Mouse (Mus musculus): ENCODE results near the gene Dusp5.

The Dusp5 gene

DNA sequence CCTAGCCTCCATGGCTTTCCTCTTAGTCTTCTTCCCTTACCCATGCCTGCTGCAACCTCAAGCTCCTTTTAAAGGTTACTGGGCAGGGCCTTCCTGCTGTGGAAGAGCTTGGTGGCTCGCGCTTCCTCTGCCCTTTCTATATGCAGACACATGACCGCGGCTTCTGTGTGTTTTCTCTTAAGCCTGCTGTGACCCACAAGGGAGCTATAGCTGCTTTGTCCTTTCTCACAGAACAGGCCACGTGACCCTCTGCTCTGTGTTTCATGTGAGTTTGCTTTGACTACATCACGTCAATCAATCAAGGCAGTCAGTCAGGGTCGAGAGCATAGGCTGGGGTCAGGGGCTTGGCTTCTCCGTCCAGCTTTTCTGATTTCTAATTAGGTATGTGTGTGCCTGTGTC, 18.7 kb downstream of the Dusp5 start:
- DNase-seq = no peak

DNA sequence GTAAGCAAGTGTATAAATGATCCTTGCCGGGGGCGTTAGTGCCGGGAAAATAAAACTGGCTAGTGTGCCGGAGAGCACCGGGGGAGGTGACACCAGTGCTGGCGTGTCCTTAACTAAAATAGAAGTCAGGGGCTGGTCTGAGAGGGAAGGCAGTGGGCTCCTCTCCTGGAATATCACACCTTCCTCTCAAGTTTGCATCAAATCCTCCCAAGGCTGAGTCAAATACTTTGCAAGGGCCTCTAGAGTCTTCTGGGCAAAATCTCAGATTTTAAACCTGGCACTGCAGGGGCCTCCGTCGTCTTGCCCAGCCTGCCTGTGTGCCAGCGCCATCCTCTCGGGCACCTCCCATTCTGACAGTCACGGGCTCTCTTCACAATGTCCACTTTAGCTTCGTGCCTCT, 22.1 kb downstream of the Dusp5 start:
- DNase-seq = no peak

DNA sequence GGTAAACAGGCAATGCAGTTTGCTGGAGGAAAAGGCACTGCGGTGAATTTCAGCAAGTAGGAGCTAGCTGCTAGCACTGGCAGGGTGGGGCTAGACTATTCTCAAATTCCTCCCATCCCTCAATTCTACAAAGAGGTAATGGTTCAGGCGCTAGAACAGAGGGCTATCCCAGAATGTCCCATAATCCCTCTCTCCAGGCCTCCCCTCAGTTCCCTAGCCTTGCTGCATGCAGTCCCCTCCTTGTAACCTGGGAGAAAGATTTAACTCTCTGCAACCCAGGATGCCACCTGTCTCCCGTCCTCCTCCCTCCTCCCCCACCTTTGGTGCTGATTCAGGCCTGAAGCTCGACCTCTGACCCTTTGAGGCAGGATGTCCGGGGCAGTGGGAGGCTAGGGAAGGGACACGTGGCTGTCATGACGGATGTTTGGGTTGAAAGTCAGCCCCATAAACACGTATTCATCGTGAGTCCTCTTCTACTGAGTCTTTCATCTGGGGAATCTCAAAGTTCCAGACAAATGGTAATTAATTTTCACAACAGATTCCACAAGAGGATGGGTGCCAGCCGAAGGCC, 23.4 kb downstream of the Dusp5 start:
- DNase-seq = peak; percentile 16

DNA sequence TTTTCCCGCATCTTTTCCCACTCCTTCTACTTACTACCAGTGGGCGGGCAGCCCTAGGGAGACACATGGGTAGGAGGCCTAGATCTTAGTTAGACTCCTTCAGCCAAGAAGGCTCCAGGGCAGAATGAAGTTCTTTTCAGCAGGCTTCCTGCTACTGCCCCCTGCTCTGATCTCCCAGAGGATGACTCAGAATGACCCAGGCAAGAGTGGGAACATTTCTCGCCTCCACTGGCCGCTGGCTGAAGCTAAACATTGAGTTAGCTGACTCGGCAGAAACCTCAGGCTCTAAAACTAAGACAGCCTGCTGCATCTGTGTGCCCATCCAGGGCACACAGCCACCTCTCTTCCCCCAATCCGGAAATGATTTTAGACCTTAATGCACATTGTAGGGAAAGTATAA, 23.9 kb downstream of the Dusp5 start:
- peak; percentile 41 for DNase-seq

DNA sequence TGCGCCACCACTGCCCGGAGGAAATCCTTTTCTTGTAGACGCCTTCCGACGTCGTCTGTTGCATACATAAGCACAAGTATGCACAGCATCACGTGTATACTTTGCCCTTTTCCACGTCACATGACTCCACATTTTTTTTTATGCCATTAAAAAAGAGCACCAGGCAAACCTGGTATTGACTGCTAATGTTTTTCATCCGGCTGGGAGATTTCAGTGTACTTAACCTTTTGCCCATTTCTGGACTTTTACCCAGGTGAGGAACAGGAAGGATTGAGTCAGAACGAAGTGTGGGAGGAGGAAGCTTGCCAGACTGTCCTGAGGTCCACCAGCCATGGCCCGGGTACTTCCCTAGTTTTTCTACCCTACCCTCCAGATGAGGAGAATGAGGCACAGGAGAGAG, 25.5 kb downstream of the Dusp5 start:
- peak; percentile 51 for DNase-seq

DNA sequence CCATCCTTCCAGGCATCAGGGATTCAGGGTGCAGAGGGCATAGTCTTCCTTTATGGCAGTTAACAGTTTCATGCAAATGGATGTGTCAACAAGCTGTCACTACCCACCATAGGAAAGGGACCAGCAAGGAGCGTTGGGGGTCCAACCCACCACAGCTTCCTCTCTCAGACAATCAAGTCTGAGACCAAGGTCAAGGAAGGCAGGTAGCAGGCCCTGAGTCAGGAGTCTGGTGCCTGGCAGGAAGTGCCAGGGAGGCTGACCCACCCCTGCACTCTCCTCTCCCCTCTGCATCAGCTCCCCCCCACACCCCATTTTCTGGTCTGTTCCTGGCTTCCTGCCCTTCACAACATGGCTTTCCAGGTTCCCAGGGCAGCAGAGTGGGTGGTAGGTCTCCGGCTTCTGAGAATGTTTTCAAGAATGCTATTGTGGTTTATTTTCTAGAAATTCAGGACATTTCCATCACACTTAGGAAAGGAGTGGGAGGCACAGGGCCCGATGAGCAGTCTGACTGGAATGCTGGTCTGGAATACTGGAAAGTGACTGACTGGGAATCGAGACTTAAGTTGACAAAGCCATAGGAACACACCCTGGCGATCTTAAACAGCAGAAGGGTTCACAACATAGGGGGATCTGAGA, 26.2 kb downstream of the Dusp5 start:
- DNase-seq = no peak

DNA sequence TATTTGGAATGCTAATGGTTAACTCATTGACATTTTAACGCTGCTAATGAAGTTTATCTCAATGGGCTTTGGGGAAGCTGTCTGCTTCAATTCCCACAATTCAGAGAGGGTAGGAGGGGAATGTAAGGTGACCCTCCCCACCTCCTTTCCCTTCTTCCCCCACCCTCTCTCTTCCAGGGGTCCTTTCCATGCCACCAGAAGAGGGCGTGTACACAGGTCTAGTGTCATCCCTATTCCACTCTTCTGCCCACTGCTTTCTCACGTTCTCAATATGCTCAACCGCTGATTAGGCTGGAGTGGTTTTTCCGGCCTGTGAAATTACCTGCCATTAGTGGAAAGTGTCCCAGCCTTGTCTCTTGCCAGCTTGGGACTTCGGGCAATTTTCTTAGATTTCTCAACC, 27.9 kb downstream of the Dusp5 start:
- DNase-seq = no peak

DNA sequence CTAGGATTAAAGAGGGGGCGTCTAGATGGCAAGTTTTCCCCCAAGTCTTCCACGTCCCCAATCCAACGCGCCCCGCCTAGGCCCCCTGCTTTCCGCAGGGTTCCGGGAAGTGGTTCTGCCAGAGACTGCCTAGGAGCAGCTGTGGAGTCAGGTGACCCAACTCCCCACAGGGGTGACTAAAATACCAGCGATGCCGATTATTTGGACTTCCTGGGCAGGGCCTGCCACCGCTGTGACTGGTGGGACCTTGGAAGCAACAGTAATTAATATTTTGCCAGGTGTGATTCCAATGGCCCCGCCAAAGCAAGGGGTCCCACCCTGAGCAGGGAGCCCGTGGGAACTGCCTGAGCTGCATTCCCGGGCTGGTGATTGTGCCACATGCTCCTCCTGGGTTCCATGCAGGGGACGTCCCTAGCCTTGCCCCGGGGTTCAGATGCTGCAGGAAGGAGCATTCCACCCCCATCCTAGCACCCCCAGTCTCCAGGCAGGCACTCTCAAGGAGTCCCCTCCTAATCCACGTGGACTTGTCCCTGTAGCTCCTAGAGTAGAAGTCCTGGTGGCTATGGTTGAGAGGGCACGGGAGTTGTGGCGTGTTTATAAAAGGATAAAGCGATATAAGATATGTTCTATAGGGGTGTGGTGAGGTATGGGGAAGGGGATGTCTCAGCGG, 28.5 kb downstream of the Dusp5 start:
- peak; percentile 32 for DNase-seq

DNA sequence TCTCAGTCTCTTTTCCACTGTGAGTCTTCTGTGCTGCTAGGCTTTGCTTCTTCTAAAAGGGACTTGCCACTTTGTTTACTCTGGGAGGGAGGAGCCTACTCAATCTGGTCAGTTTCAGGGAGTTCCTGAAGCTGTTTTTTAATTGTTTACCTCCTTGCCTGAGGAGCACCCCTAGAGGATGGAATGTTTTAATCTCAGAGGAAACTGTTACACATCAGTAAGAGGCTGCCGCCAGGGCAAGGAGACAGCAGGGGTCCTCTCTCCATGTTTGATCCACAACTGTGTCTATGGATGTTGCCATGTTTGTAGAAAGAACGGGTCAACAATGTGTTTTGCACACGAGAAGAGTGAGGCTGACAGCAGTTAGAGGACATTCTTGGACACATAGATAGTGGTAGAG, 31.5 kb downstream of the Dusp5 start:
- no peak for DNase-seq

DNA sequence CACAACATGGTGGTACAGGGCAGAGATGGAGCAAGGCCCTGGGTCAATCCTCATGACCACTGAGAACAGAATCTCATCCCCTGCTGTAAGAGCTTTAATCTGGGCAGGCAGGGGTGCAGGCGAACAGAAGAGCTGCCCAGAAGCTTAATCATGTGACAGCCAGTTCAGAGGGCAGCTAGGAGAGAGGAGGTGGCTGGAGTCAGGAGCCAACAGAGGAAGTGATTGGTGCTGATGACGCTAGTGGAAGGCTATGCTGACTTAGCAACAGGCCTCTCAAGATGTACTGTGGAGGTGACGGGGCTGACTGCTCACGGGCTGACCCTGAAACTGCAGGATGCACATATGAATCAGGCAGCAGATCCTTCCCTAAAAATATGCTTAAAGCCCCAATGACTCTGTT, 35.3 kb downstream of the Dusp5 start:
- peak; percentile 57 for DNase-seq

DNA sequence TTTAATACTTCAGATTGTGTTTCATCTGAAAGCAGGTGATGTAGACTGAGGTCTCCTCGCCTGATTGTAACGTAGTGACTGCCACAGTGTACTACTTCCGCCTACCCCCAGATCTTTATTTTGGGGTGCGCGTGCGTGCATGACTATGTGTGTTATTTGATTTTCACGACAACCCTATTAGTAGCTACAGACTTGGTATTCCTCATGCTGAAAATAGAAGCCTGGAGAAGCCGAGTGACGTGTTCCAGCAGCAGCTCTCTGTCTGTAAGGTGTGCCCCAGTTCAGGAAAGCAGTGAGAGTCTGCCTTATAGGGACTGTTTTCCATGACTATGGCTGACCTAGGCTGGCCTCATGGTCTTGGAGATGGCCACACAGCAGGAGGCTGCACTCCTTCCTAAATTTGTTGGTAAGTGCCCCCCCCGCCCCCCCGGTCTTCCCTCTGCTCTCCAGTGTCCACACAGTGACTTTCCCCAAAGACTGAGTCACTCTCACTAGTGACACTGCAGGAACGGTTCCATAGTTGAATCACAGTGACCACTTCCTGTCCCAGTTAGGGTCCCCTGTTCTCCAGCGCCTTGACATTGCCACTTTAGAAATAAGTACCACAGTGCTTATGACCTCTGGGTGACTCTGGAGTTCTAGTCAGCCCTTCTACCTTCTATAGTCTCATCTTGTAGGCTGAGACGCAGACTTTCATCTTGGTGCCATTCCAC, 36.8 kb downstream of the Dusp5 start:
- DNase-seq = no peak

DNA sequence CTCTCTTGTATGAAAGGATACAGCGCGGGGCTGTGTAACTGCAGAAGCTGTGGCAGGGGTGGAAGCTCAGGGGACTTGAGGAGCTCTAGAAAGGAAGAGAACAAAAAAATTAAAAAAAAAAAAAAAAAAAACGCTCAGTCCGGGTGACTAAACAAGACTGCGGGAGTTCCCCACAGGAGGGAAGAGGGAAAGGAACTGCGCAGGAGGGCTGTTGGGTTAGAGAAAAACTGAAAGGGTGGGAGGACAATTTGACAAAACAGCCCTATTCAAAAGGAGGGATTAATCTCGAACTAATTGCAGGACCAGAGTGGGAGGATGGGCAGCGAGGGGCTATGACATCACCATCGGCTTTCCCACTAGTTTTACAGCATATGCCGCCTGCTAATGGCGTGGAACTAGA, 39.0 kb downstream of the Dusp5 start:
- DNase-seq = no peak

DNA sequence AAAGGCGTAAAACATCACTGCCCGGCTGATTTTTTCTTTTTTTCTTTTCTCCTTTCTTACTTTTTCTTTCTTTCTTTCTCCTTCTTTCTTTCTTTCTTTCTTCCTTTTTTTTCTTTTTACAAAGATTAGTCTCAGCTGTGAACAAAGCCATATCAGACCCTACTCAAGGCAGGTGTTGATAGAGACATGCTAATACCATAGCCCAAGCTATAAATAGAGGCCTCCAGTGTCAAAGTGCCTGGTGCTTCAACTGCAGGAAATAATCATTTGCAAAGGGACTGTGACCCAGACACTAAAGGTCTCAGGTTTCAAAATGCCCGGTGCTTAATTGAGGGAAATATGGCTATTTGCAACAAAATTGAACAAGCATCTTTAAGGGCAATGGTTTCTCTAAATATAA, 39.6 kb downstream of the Dusp5 start:
- DNase-seq = no peak

DNA sequence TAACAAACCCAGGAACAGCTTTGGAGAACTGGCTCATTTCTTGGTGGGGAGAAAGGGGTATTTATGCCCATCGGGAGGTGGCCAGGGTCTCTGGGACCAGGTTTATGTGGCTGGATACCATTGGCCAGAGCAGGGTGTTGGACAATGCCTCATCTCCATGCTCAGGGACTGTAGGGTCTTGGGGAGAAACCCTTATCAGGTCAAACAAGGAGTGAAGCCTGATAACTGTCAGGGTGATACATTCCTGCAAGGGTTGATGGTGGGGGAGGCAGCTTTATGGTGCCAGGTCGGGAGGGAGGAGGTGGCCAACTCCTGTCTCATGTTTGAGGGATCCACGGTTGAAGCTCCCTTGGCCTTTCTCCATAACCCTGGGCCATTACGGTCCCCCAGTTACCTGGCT, 42.1 kb downstream of the Dusp5 start:
- no peak for DNase-seq

DNA sequence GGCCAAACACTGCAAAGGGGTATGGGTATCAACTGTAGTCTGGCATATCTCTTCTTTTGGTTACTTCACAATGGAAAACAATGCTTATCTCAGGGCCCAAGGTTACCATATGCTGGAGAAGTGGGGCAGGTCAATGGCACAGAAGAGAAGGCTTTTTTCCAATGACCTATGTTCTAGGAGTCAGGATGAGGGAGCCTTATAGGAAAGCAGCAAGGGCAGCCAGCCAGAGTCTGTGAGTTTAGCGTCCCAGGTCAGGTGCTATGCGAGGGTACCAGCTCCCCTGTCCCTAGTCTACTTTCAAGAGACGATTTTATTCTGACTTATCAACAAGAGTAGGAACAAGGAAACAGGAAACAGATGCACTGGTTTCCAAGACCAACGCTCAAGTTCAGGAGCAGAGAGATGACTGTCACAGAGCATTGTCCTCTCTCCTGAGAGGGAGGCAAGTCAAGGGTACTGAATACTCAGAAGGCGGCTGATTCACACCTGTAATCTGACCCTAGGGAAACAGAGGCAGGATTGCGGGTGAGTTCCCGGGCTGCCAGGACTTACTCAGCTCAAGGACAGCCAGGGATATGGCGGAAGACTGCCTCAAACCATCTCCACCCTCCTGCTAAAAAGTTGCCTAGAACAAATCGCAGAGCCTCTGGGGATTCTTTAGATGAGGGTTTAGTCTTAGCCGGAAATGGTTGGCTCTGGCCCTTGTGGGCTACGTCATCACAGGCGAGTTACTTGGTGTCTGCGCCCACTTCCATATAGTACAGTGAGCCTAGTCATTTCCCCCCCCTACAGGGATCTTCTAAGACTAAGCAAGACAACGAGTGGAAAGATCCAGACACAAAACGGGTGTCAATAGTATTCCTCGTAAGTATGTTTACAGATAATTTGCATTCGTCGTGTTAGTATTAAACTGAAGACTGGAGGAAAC, 42.9 kb downstream of the Dusp5 start:
- DNase-seq = no peak

DNA sequence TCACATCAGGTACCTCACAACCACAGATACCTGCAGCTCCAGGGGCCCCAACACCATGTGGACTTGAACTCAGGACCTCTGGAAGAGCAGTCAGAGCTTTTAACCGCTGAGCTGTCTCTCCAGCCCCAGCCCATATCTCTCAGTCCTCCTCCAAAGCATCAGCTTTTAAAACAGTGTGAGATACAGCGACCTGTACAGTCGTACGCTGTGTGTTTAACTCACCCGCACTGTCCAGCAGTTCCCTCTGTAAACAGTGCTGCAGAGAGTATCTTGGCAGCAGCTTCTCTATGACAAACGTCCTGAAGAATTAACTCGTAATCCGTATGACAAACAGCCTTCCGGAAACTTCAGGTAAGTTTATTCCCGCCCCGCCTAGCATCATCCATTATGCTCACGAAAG, 43.7 kb downstream of the Dusp5 start:
- no peak for DNase-seq

DNA sequence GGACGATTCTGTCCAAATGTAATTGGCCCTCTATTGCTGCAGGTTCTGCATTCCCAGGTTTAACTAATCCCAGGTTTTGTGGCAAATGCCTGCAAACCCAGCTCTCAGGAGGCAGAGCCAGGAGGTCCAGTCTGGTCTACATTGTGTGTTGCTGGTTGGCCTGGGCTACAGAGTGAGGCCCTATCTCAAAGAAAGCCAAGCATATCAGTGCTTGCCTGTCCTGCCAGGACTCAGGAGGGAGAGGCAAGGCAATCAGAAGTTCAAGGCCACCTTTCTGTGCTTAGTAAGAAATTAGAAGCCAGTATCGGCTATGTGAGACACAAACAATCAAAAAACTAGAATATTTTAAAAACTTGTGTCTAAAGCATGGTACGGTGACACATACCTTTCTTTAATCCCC, 44.2 kb downstream of the Dusp5 start:
- DNase-seq = no peak

DNA sequence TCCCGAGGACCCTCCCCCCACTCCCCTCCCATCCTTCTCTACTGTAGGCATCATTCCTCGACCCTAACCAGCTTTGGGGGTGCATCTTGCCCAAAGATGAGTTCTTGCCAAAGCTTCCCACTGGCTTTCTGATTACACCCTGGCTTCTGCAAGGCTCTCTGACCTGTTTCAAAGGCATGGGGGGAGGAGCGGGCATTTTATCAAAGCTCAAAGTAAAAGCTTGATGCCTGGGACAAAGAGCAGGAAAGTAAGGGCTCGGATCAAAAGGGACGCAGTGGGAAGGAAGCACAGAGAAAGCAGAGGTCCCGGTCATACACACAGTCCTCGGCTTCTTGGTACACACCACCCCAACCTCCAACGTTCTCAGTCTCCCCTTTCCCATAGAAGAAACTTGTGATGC, 45.2 kb downstream of the Dusp5 start:
- DNase-seq = no peak

DNA sequence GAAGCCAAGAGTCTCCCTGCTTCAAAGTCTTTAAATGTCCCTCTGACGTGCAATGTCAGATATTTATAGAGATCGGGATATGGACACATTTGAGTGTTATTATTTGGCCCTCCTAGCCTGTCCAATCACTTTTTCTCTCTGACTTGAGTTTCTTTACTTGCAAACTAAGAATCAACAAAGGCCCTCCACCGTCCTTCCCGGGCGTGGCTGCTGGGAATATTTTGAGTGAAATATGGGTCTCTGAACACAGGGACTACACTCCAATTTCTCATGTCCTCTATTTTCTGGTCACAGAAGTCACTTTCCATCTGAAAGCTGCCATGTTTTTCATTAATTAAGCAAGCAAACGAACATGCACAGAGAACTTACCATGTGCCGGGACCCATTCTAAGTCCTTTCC, 45.6 kb downstream of the Dusp5 start:
- DNase-seq = no peak

DNA sequence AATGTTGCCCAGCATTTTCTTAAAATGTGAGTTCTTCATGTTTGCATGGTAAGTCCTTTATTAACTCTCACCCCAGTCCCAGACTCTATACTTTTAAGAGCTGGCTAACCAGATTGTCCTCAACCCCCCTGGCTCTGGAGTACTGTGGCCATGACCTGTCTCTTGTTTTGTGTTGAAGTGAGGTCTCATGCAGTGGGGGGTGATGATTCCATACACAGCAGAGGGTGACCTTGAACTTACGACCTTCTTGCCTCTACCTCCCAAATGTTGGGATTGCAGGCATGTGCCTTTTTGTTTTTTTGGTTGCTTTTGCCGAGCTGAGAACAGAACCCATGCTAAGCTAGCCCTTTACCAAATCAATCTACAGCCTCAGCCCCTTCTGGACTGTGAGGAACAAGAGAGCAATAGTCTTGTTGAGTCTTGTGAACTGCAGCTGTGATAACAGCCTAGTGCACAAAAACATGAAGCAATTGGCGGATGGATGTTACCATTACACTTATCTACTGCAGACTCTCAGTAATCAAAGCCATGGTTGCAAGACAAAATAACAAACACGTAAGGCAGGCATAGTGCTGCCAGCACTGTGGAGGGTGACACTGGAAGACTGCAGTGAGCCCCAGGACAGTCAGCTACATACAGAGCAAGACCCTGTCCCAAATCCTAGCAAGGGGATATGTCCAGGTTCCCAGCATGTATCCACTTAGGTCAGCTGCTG, 46.5 kb downstream of the Dusp5 start:
- no peak for DNase-seq

DNA sequence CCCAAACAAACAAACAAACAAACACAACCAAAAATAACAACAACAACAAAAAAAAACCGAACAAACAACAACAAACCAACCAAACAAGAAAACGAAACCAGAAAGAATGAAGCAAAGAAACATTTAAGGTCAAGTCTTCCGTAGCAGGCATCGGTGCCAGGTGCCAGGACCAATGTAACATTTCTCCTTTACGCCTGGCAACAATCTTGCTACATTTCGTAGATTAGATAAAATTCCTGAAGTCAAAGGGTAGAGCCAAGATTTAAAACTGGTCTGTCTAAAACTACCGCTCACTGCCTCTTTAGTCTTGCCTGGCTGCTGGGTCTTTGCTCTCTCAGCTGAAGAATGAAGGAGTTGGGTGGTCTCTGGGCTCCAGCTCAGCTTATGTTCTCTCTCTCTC, 47.2 kb downstream of the Dusp5 start:
- no peak for DNase-seq
